ENCODE assay signal across 8 mouse cellular contexts in genomic region chr1:97662324-97662723, GRCm38 (mm10). TPM values are rescaled to one million over a fixed set of nuclear protein-coding genes. Genes with fewer than 3 reads are reported as not detected.
DNase-seq lines count a peak whose midpoint lies in the region; ATAC-seq and TF ChIP-seq lines count a peak whose summit lies in the region.

No protein-coding gene starts in this region.

- no peak for TF ChIP-seq EP300 in MEL (IDR thresholded peaks at IDR 0.05; ENCODE audit: low read depth in 1 of 2, low read length in 2 of 2)

- H3K27ac ChIP-seq in MEL (ENCODE audit: control insufficient read depth, low read depth, low read length): no peak overlapping the region
- H3K27ac ChIP-seq in heart, embryonic 14.5 days (replicated peaks in 1 of 2; ENCODE audit: control insufficient read depth in 1 of 2, insufficient read depth in 1 of 2, low read depth in 2 of 2, low read length in 2 of 2): peak overlapping the region; percentile 60 to 85; a peak in 2 of 4 replicates

- 18% methylated on average over 7 of the region's 7 CpGs for WGBS in heart, embryonic 14.5 days

- intact Hi-C loops in left cerebral cortex, postnatal 4 days (cut with DNase I): no loop called here

- H3K4me2 ChIP-seq in heart, embryonic 14.5 days (ENCODE audit: low read length): peak overlapping the region; percentile 91

- H3K79me2 ChIP-seq in MEL (ENCODE audit: control insufficient read depth, insufficient read depth, low read length, poor library complexity): peaks cover 33% of the 10 kb centered on the region

- DNase-seq in heart, adult 11 months: peak; percentile 89
- no peak for DNase-seq in heart, postnatal 4 days
- peak; percentile 63 for DNase-seq in MEL (ENCODE audit: low read depth, low spot score)
- peak; percentile 8 to 9 for DNase-seq in lung, adult 18-20 months
- peak; percentile 36 for DNase-seq in retina, postnatal 1 day
- DNase-seq in B cell, adult 2 months: no peak
- no peak for DNase-seq in left cerebral cortex, postnatal 4 days

- no peak for TF ChIP-seq RAD21 in MEL (IDR thresholded peaks at IDR 0.05; ENCODE audit: low read depth, low read length)

- H3K36me3 ChIP-seq in MEL (ENCODE audit: control insufficient read depth in 1 of 2, insufficient read depth in 2 of 2, low read length in 2 of 2): peaks cover 0 to 28% of the 10 kb centered on the region in 2 experiments; a peak in 2 of 4 replicates
- H3K36me3 ChIP-seq in heart, embryonic 14.5 days (ENCODE audit: control insufficient read depth, insufficient read depth, low read length): no peaks in the 10 kb centered on the region

- H3K4me3 ChIP-seq in MEL (ENCODE audit: control insufficient read depth in 1 of 2, insufficient read depth in 1 of 2, low read depth in 2 of 2, low read length in 2 of 2): peak overlapping the region; percentile 79 to 97
- peak overlapping the region; percentile 83 to 97 for H3K4me3 ChIP-seq in heart, embryonic 14.5 days (ENCODE audit: control insufficient read depth in 1 of 2, insufficient read depth in 1 of 2, low read depth in 1 of 2, low read length in 2 of 2)

- H3K9ac ChIP-seq in MEL (ENCODE audit: control insufficient read depth, low read depth, low read length, poor library complexity, severe bottlenecking): peak overlapping the region; percentile 71
- H3K9ac ChIP-seq in heart, embryonic 14.5 days (ENCODE audit: low read length): peak overlapping the region; percentile 86

- no peak for TF ChIP-seq CTCF in MEL (IDR thresholded peaks at IDR 0.05 in 2 of 3, conservative IDR thresholded peaks at IDR 0.05 in 1 of 3; ENCODE audit: control insufficient read depth in 1 of 3, insufficient read depth in 1 of 3, low read depth in 2 of 3, low read length in 3 of 3, poor library complexity in 1 of 3, severe bottlenecking in 1 of 3)

- no peak for ATAC-seq in heart, embryonic 14.5 days (ENCODE audit: insufficient number of reproducible peaks, insufficient read depth, low FRiP score, low read depth)

- no peak for TF ChIP-seq POLR2A in MEL (IDR thresholded peaks at IDR 0.05; ENCODE audit: control insufficient read depth in 1 of 2, insufficient read depth in 1 of 2, low read depth in 1 of 2, low read length in 2 of 2, poor library complexity in 1 of 2)

- H3K27me3 ChIP-seq in MEL (ENCODE audit: control insufficient read depth in 1 of 2, insufficient read depth in 2 of 2, low read length in 2 of 2): no peaks in the 10 kb centered on the region
- H3K27me3 ChIP-seq in heart, embryonic 14.5 days (ENCODE audit: control insufficient read depth, insufficient read depth, low read length): no peaks in the 10 kb centered on the region

- H3K9me3 ChIP-seq in MEL (replicated peaks; ENCODE audit: insufficient read depth, low read length): no peaks in the 10 kb centered on the region
- no peaks in the 10 kb centered on the region for H3K9me3 ChIP-seq in heart, embryonic 14.5 days (ENCODE audit: control insufficient read depth, low read length)

- peaks cover 10 to 14% of the 10 kb centered on the region in 2 experiments for H3K4me1 ChIP-seq in MEL (ENCODE audit: control insufficient read depth in 1 of 2, insufficient read depth in 2 of 2, low read length in 2 of 2)
- peaks cover 0 to 16% of the 10 kb centered on the region in 2 experiments; a peak in 2 of 4 replicates for H3K4me1 ChIP-seq in heart, embryonic 14.5 days (ENCODE audit: control insufficient read depth in 2 of 2, insufficient read depth in 2 of 2, low read length in 2 of 2)

TF ChIP-seq in MEL, 35 proteins besides CTCF, POLR2A, EP300 and RAD21:
- no peak for TF ChIP-seq MXI1 (IDR thresholded peaks at IDR 0.05; ENCODE audit: low read depth, low read length)
- no peak for TF ChIP-seq NELFE (IDR thresholded peaks at IDR 0.05; ENCODE audit: low read depth, low read length)
- TF ChIP-seq GATA1 (IDR thresholded peaks at IDR 0.05; ENCODE audit: low read depth, low read length): no peak
- TF ChIP-seq GABPA (IDR thresholded peaks at IDR 0.05; ENCODE audit: low read depth, low read length): no peak
- TF ChIP-seq NRF1 (IDR thresholded peaks at IDR 0.05; ENCODE audit: insufficient read depth, low read depth, low read length, poor library complexity, severe bottlenecking): no peak
- no peak for TF ChIP-seq HCFC1 (IDR thresholded peaks at IDR 0.05; ENCODE audit: low read depth, low read length)
- TF ChIP-seq USF1 (IDR thresholded peaks at IDR 0.05; ENCODE audit: low read depth, low read length): no peak
- TF ChIP-seq BHLHE40 (IDR thresholded peaks at IDR 0.05; ENCODE audit: borderline replicate concordance, low read depth, low read length): no peak
- no peak for TF ChIP-seq TAL1 (IDR thresholded peaks at IDR 0.05; ENCODE audit: low read length)
- TF ChIP-seq POLR2AphosphoS2 (IDR thresholded peaks at IDR 0.05; ENCODE audit: low read length): no peak
- no peak for TF ChIP-seq KAT2A (conservative IDR thresholded peaks at IDR 0.05; ENCODE audit: low read depth, low read length)
- TF ChIP-seq POLR2AphosphoS5 (IDR thresholded peaks at IDR 0.05; ENCODE audit: borderline replicate concordance, low read depth, low read length): no peak
- TF ChIP-seq USF2 (IDR thresholded peaks at IDR 0.05; ENCODE audit: borderline replicate concordance in 1 of 2, insufficient read depth in 1 of 2, low read depth in 1 of 2, low read length in 2 of 2): no peak
- no peak for TF ChIP-seq MAFK (IDR thresholded peaks at IDR 0.05; ENCODE audit: borderline replicate concordance, low read depth, low read length)
- no peak for TF ChIP-seq CHD2 (IDR thresholded peaks at IDR 0.05; ENCODE audit: low read length)
TF ChIP-seq in MEL: peak in this region for 0.

RNA-seq across cellular contexts. Expression of gene D1Ertd622e, which starts 0.5 kb away (rescaled TPM):
- 1 to 10 TPM; 7.9 to 9.0 TPM for total RNA-seq in heart, postnatal 4 days (2021)
- total RNA-seq in MEL (2012; rRNA removed): 19.0 and 26.8 TPM in 2 replicates
- polyA plus RNA-seq in MEL (2012; ENCODE audit: insufficient read depth in 1 of 2, insufficient read length in 2 of 2, low read depth in 1 of 2, low replicate concordance in 2 of 2, missing spikeins in 1 of 2): 10 to 100 TPM; 46.5 to 53.9 TPM
- polyA plus RNA-seq in heart, embryonic 14.5 days (2014; fragmentation: Nextera tagmentation; extraction: Ambion mirVana): 7.8 and 10.1 TPM in 2 replicates
- total RNA-seq in left cerebral cortex, postnatal 4 days (2021): 10 to 100 TPM; 63.0 to 68.0 TPM

Comparison
In these comparisons a context has a peak if more than half of its experiments do, and no peak if none do; other contexts are left out.
1. DNase-seq: peak in heart, adult 11 months (single experiment), MEL (single experiment), lung, adult 18-20 months (2 of 2) and retina, postnatal 1 day (single experiment); none in heart, postnatal 4 days (single experiment), B cell, adult 2 months (0 of 2) and left cerebral cortex, postnatal 4 days (single experiment).